Mouse (Mus musculus) liver, adult 2 months (tissue): ENCODE results near the gene Nfkbib.

ENCODE experiments used
- CTCF ChIP-seq: fragments of 200-500 bp; IDR thresholded peaks from 2 replicates; pipeline ENCODE4 v1.5.1; 2011; ENCODE audit warnings: low read depth, low read length, control low read depth
- POLR2A ChIP-seq: fragments of 200-500 bp; IDR thresholded peaks from 2 replicates; pipeline ENCODE4 v1.6.1; 2011; ENCODE audit warnings: low read length, control low read depth; ENCODE audit not compliant: insufficient read depth; ENCODE audit errors: extremely low read depth

- no peak for TF ChIP-seq POLR2A
- TF ChIP-seq CTCF = no peak
Observed at GRCm38 (mm10) chr7:28812436-28812835, 45.1 kb upstream of the Nfkbib start.
